Mouse (Mus musculus) left cerebral cortex, postnatal 10 days (tissue): ENCODE data around the gene Olfr67. TPM values are rescaled to one million over a fixed set of nuclear protein-coding genes. Genes with fewer than 3 reads are reported as not detected.
"Not testable (repeated sequence)": the region's sequence is repeated elsewhere in the genome, so short reads cannot be mapped to it uniquely, and the experiment has no call there.

ENCODE experiments used
- DNase-seq, 2 experiments: peaks; one replicate each; pipeline ENCODE4 v3.0.0; 2021 to 2022; ENCODE audit warnings: low spot score in 2 of 2, mixed read lengths in 1 of 2; ENCODE audit errors: extremely low spot score in 1 of 2
- intact Hi-C: fragments of 180-260 bp; cut with DNase I; formaldehyde crosslinking; loops from one replicate; pipeline ENCODE4 v1.15.1; 2025
- total RNA-seq, 2 experiments: library from RNA; stranded (reverse); gene quantifications; 2 replicates each; pipeline ENCODE4 v1.2.3; 2021

Olfr67 gene
- not detected for total RNA-seq

GRCm38 (mm10) chr7:103791721-103792120 lies at the start of gene Olfr67:
TSS of gene Olfr67 (minus strand) at chr7:103791821.
- intact Hi-C loops: no loop called here
- DNase-seq: no peak

DNA sequence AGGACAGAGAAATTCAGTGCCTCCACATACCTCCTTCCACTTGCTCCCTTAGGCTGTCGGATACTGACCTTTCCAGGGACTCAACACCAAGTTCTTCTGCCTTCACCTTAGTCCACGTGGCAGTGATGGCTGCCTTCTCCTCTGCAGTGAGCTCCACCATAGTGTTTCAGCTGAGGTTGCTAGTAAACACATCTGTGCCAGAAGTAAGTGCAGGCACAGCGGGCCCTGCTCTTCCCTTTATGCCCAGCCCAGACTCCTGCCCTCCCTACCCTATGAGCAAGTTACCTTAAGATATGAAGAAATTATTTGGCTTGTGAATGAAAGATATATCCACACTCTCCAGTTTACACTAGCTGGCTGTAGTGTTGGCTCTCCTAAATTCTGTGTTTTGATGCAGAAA lies 48.6 kb upstream of the Olfr67 start, which contains the start of gene Hbb-bh2:
Gene Hbb-bh2, minus strand, starts transcription at position 253 of the 400 bp plus-strand sequence.
- intact Hi-C loops: no loop called here
- DNase-seq: no peak

- intact Hi-C loops: no loop called here
- no peak for DNase-seq
These were observed 36.2 kb upstream of the Olfr67 start, which contains the start of gene Hbb-bs for GRCm38 (mm10) chr7:103827808-103828207. TSS of gene Hbb-bs (minus strand) at chr7:103828096.

- intact Hi-C loops, DNase-seq: not testable (repeated sequence)
These were observed 35.5 kb upstream of the Olfr67 start for GRCm38 (mm10) chr7:103827139-103827538.

DNA sequence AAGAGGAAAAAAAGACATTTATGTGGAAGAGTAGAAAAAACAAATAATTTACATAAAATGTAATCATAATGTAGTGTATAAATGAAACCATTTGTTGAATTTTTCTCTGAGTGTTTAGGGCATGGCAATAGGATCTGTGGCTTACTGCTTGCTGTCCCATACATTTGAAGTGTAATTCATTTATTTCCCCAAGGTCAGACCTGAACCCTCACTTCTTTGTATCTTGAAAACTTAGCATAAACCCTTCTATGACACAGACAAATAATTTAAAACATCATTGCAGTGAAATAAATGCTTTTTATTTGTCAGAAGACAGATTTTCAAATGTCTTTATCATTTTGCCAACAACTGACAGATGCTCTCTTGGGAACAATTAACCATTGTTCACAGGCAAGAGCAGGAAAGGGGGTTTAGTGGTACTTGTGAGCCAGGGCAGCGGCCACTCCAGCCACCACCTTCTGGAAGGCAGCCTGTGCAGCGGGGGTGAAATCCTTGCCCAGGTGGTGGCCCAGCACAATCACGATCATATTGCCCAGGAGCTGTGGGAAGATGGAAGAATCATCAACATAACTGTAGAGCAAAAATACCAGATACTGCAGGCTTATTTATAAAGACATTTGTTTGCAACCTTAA lies 34.8 kb upstream of the Olfr67 start:
- intact Hi-C loops: no loop called here
- no peak for DNase-seq

DNA sequence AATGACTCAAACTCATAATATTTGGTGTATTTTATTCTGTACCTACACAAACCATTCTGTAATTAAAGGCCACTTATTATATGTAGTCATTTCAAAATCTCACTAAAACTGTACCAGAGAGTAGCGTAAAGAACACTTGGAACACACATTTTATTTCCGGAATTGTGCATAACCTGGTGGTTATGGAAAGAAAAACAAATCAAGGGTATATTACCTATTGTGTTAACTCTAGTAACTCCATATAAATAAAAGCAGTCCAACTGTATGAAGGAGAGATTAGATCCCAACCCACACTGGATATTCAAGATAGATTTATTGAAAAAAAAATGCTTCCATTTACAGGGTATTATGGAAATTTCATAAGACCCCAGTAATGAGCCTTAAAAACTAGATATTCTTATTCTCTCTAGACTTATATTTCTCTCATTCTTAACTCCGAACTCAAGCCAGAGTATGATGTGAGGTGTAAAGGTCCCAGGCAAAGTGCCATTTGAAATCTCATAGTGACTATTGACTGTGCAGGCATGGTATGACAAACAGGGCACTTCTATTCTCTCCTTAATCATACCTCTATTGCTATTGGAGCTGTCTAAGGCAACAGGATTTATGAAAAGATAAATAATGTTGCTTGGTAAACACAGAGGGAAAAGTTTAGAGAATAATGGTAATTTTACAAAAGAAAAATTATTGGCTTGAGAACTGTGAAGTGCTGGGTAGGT lies 34.1 kb upstream of the Olfr67 start:
- intact Hi-C loops: no loop called here

GRCm38 (mm10) chr7:103824597-103824996 lies 33.0 kb upstream of the Olfr67 start:
- intact Hi-C loops: no loop called here
- DNase-seq: no peak

More for the DNA sequence above, 34.1 kb upstream of the Olfr67 start:
- DNase-seq: no peak

GRCm38 (mm10) chr7:103815085-103815484 lies 23.5 kb upstream of the Olfr67 start:
- intact Hi-C loops, DNase-seq: not testable (repeated sequence)

GRCm38 (mm10) chr7:103813766-103814165 lies 22.1 kb upstream of the Olfr67 start, which contains the start of gene Hbb-bt:
TSS of gene Hbb-bt (minus strand) at chr7:103813996.
- intact Hi-C loops: no loop called here
- DNase-seq: no peak

- intact Hi-C loops: not testable (repeated sequence)
These were observed 21.5 kb upstream of the Olfr67 start for GRCm38 (mm10) chr7:103813152-103813551.

GRCm38 (mm10) chr7:103812174-103812573 lies 20.6 kb upstream of the Olfr67 start:
- DNase-seq: no peak
- intact Hi-C loops: no loop called here

More at GRCm38 (mm10) chr7:103813152-103813551, 21.5 kb upstream of the Olfr67 start:
- not testable (repeated sequence) for DNase-seq

GRCm38 (mm10) chr7:103811223-103811845 lies 19.7 kb upstream of the Olfr67 start:
- intact Hi-C loops: no loop called here
- DNase-seq: no peak

DNA sequence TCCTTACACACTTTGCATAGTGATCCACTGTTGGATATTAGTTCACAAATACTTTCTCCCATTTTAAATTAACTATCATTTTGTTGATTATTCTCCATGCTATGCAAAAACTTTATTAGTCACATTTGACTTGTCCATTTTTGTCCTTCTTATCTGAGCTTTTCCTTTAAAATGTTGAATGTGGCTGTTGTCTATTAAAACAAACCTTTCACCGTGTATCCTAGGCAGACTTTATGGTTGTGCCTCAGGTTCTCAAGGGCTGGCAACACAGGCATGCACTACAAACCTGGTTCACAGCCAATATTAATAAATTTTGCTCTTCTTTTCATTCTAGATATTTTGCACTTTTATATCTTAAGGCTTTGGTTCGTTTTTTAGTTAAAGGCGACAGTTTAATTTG lies 19.1 kb upstream of the Olfr67 start:
- intact Hi-C loops: no loop called here
- DNase-seq: no peak

DNA sequence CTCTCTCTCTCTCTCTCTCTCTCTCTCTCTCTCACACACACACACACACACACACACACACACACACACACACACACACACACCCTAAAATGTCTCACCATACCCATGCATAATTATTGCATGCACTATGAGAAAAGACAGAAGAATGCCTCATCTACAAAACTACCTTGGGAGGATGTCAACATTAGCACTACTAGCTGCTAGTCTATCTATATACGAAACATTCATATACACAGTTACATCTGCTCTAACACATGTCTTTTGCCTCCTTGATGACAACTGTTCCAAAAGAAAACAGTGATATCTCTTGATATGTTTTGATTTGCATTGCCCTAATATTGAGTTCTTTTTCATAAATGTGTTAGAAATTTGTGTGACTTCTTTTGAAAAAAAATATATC lies 18.7 kb upstream of the Olfr67 start:
- intact Hi-C loops: no loop called here
- DNase-seq: no peak

DNA sequence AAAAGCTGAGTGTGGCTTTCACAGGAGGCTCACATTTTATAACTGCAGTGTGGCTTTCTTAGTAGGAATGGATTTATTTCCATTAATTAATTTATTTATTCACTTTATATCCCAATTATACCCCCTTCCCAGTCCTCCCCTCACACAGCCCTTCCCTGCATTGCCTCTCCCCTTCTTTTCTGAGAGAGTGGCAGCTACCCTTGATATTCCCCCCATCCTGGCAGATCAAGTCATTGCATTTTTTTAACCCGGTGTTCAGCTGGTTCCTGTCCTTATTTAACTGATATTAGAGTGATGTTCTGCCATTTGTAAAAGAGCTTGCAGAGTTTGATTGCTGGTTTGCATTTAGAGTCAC lies 18.2 kb upstream of the Olfr67 start:
- no peak for DNase-seq
- intact Hi-C loops: no loop called here

DNA sequence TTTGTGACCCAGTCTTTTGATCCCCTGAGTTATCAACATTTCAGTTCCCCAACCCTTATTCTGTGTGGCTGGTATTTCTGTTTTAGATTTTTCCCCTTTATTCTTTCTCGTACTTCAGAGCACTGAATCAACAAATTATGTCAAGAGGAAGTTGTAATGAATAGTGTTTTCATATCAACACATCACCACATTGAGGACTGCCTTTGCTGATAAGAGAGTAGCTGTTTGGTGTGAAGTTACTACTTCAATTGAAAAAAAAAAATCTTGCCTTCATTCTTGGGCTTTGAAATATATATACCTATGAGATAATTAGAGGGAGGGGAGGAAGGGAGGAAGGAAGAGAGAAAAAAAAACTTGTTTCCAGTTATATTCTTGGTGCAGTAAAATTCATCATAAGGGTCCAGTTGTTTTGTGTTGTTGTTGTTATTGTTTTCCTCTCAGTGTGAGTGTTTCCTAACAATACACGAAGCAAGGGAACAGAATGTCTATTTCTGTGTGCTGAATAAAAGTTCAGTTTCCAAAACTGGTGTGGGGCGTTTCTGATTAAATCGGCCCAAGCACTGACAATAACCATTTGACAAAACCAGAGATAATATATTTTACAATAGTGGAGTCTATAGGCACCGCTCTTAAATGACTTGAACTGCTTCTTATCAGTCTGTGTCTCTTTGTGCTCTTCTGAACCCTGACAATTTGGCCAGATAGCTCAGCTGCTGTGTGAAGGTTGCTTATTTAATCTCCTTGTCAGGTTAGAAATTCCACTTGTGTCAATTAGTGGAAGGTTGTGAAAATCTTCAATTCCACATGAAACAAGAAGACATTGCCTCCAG lies 17.6 kb upstream of the Olfr67 start:
- no peak for DNase-seq

GRCm38 (mm10) chr7:103808120-103808519 lies 16.5 kb upstream of the Olfr67 start:
- intact Hi-C loops: not testable (repeated sequence)

More for the DNA sequence above, 17.6 kb upstream of the Olfr67 start:
- intact Hi-C loops: no loop called here

DNA sequence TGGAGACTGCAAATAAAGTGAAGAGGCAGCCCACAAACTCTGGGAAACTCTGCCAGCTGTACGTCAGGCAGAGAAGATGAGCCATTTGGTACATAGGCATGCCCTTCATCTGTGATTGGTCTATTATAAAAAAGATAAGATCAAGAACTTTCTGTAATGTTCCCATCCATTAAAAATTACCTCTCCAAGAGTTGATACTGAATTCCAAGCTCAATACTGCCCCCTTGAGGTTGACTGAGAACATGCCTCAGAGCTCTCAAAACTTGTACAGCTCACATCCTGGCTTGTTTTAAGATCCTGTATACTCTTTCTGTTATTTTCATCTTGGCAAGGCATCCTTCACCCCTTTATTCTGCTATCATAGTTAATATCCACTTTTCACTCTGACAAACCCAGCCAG lies 15.2 kb upstream of the Olfr67 start:
- no peak for DNase-seq
- intact Hi-C loops: no loop called here

More at GRCm38 (mm10) chr7:103808120-103808519, 16.5 kb upstream of the Olfr67 start:
- DNase-seq: not testable (repeated sequence)
